ENCODE assay signal across 23 mouse cellular contexts in genomic region chr10:116512521-116513253, GRCm38 (mm10). TPM values are rescaled to one million over a fixed set of nuclear protein-coding genes. Genes with fewer than 3 reads are reported as not detected.
DNase-seq lines count a peak whose midpoint lies in the region; ATAC-seq and TF ChIP-seq lines count a peak whose summit lies in the region.
"Had no signal": no experiment of that assay in that cellular context is flagged by ENCODE, and none has a peak within 500 bp of the region (broad histone marks: within the 10 kb centered on the region; RNA-seq: fewer than 3 reads in every experiment).

No protein-coding gene starts in this region.

- H3K36me3 ChIP-seq in ES-E14 (ENCODE audit: control insufficient read depth, insufficient read depth, low read length, poor library complexity, severe bottlenecking), result no peaks in the 10 kb centered on the region; the same call in 1 of the 2 replicates
- H3K36me3 ChIP-seq in hindbrain, embryonic 12.5 days, result no peaks in the 10 kb centered on the region
- H3K36me3 ChIP-seq in stomach, postnatal 0 days (ENCODE audit: control insufficient read depth, insufficient read depth, low read length), result no peaks in the 10 kb centered on the region
- H3K36me3 ChIP-seq: heart, embryonic 10.5 days; intestine, embryonic 15.5 days; neural tube, embryonic 12.5 days had no signal

- H3K4me1 ChIP-seq in ES-E14 (ENCODE audit: control insufficient read depth in 2 of 2, insufficient read depth in 2 of 2, low read length in 2 of 2, poor library complexity in 1 of 2), result peaks cover 6 to 8% of the 10 kb centered on the region in 2 experiments; a peak in 3 of 4 replicates
- peaks cover 6% of the 10 kb centered on the region; the same call in 1 of the 2 replicates for H3K4me1 ChIP-seq in hindbrain, embryonic 12.5 days
- no peaks in the 10 kb centered on the region for H3K4me1 ChIP-seq in stomach, postnatal 0 days (replicated peaks; ENCODE audit: control insufficient read depth, insufficient read depth)
- H3K4me1 ChIP-seq: heart, embryonic 10.5 days; intestine, embryonic 15.5 days had no signal

- TF ChIP-seq EP300 in stomach, postnatal 0 days (optimal IDR thresholded peaks at IDR 0.05), result no peak

- TF ChIP-seq CTCF in layer of hippocampus, adult 2 months (conservative IDR thresholded peaks at IDR 0.05), result no peak
- no peak for TF ChIP-seq CTCF in stomach, postnatal 0 days (IDR thresholded peaks at IDR 0.05; ENCODE audit: low read depth)

- H3K27ac ChIP-seq in layer of hippocampus, adult 2 months, result 0 out of 2 replicates have a peak overlapping the region, but pooled peaks have one; percentile 32
- H3K27ac ChIP-seq in ES-E14 (ENCODE audit: insufficient read depth, low read depth, low read length, poor library complexity, severe bottlenecking), result no peak overlapping the region; the same call in 1 of the 2 replicates
- no peak overlapping the region for H3K27ac ChIP-seq in hindbrain, embryonic 12.5 days
- no peak overlapping the region for H3K27ac ChIP-seq in stomach, postnatal 0 days (replicated peaks)
- H3K27ac ChIP-seq: forebrain, embryonic 13.5 days; gastrocnemius, adult 2 months; heart, embryonic 10.5 days; intestine, embryonic 15.5 days; neural tube, embryonic 12.5 days had no signal

- intact Hi-C loops in left cerebral cortex, postnatal 36 days (cut with DNase I), result no loop called here

- no peak for DNase-seq in layer of hippocampus, adult 2 months (ENCODE audit: low spot score in 2 of 2)
- no peak for DNase-seq in layer of hippocampus, postnatal 14 days (ENCODE audit: low spot score in 2 of 2)
- peak; percentile 25 to 31 for DNase-seq in B cell, adult 2 months
- DNase-seq in ES-E14 (ENCODE audit: low read depth, low spot score), result peak; percentile 19
- no peak for DNase-seq in stomach, postnatal 0 days (ENCODE audit: low spot score)
- DNase-seq in left cerebral cortex, postnatal 36 days (ENCODE audit: low spot score in 2 of 2), result no peak
- DNase-seq: adrenal gland, postnatal 10 days; cerebellum, adult 9-10 months; gastrocnemius, adult 2 months; kidney, adult 8-10 months; kidney, postnatal 10 days; midbrain, embryonic 14.5 days; right cerebral cortex, postnatal 4 days had no signal

- no peak overlapping the region for H3K4me3 ChIP-seq in layer of hippocampus, adult 2 months
- H3K4me3 ChIP-seq in ES-E14 (ENCODE audit: insufficient read depth in 1 of 2, low read depth in 1 of 2, low read length in 2 of 2, poor library complexity in 1 of 2, severe bottlenecking in 1 of 2), result no peak overlapping the region
- no peak overlapping the region for H3K4me3 ChIP-seq in hindbrain, embryonic 12.5 days
- H3K4me3 ChIP-seq in stomach, postnatal 0 days (ENCODE audit: low read depth, low read length), result no peak overlapping the region
- H3K4me3 ChIP-seq: forebrain, embryonic 13.5 days; gastrocnemius, adult 2 months; heart, embryonic 10.5 days; intestine, embryonic 15.5 days; neural tube, embryonic 12.5 days had no signal

- in situ Hi-C loops in ES-E14 (cut with MboI; ENCODE audit: low sequenced_read_pairs in 2 of 2, unreplicated experiment in 2 of 2), result no loop called here

- WGBS in hindbrain, embryonic 12.5 days, result 80% methylated on average over 11 of the region's 11 CpGs
- 82% methylated on average over 11 of the region's 11 CpGs for WGBS in stomach, postnatal 0 days

- H3K9me3 ChIP-seq in ES-E14 (ENCODE audit: control insufficient read depth, insufficient read depth, low read depth, low read length), result no peaks in the 10 kb centered on the region
- no peaks in the 10 kb centered on the region for H3K9me3 ChIP-seq in hindbrain, embryonic 12.5 days (replicated peaks)
- no peaks in the 10 kb centered on the region for H3K9me3 ChIP-seq in stomach, postnatal 0 days (ENCODE audit: control insufficient read depth, low read length)
- H3K9me3 ChIP-seq: forebrain, embryonic 13.5 days; heart, embryonic 10.5 days; intestine, embryonic 15.5 days; neural tube, embryonic 12.5 days had no signal

- peak; percentile 26; the same call in 1 of the 2 replicates for ATAC-seq in megakaryocyte progenitor cell, adult 5-6 weeks (replicated peaks; ENCODE audit: poor library complexity)
- no peak for ATAC-seq in hindbrain, embryonic 12.5 days (ENCODE audit: low FRiP score)
- no peak for ATAC-seq in stomach, postnatal 0 days (ENCODE audit: low FRiP score, low TSS enrichment)
- ATAC-seq: activated CD4-positive, CD25-positive, alpha-beta regulatory T cell, adult 4 months; forebrain, embryonic 13.5 days; hindbrain, embryonic 16.5 days; intestine, embryonic 15.5 days; Patski had no signal

- H3K27me3 ChIP-seq in hindbrain, embryonic 12.5 days, result no peaks in the 10 kb centered on the region
- H3K27me3 ChIP-seq in stomach, postnatal 0 days (ENCODE audit: control insufficient read depth, insufficient read depth, low read length), result no peaks in the 10 kb centered on the region
- H3K27me3 ChIP-seq: forebrain, embryonic 13.5 days; intestine, embryonic 15.5 days; neural tube, embryonic 12.5 days; Patski had no signal

- H3K9ac ChIP-seq in ES-E14 (ENCODE audit: insufficient read depth, low read depth, low read length, poor library complexity, severe bottlenecking), result no peak overlapping the region
- no peak overlapping the region for H3K9ac ChIP-seq in hindbrain, embryonic 12.5 days
- no peak overlapping the region for H3K9ac ChIP-seq in stomach, postnatal 0 days (ENCODE audit: low read length)
- H3K9ac ChIP-seq: forebrain, embryonic 13.5 days; intestine, embryonic 15.5 days; neural tube, embryonic 12.5 days had no signal

- no peak overlapping the region for H3K4me2 ChIP-seq in hindbrain, embryonic 12.5 days (replicated peaks)
- H3K4me2 ChIP-seq in stomach, postnatal 0 days (replicated peaks; ENCODE audit: low read depth), result no peak overlapping the region
- H3K4me2 ChIP-seq: forebrain, embryonic 13.5 days; intestine, embryonic 15.5 days; neural tube, embryonic 12.5 days had no signal

TF ChIP-seq in ES-E14, 5 proteins besides CTCF, POLR2A, EP300 and RAD21:
- no peak for TF ChIP-seq MAFK (IDR thresholded peaks at IDR 0.05; ENCODE audit: insufficient read depth, low read depth, low read length)
- no peak for TF ChIP-seq ZNF384 (IDR thresholded peaks at IDR 0.05; ENCODE audit: low read depth, low read length)
- TF ChIP-seq ZC3H11A (IDR thresholded peaks at IDR 0.05; ENCODE audit: borderline replicate concordance, low read depth, low read length), result no peak
- no peak for TF ChIP-seq HCFC1 (IDR thresholded peaks at IDR 0.05; ENCODE audit: borderline replicate concordance, insufficient read depth, low read length)
- no peak for TF ChIP-seq CHD2 (IDR thresholded peaks at IDR 0.05; ENCODE audit: low read depth, low read length)

RNA-seq across cellular contexts. Expression of gene Kcnmb4, which starts 39.0 kb away (rescaled TPM):
- 10 to 100 TPM; 73.2 to 78.4 TPM for total RNA-seq in layer of hippocampus, adult 2 months (2021)
- total RNA-seq in layer of hippocampus, postnatal 14 days (2021), result 10 to 100 TPM; 74.4 TPM
- total RNA-seq in ES-E14 (2012; rRNA removed), result 1.8 and 2.4 TPM in 2 replicates
- total RNA-seq in megakaryocyte progenitor cell, adult 5-6 weeks (2015), result 0.15 TPM in 1 of 2 replicates, not detected in the other
- total RNA-seq in megakaryocyte progenitor cell, adult 5-6 weeks (2017), result not detected in 2 replicates
- 19.9 and 20.5 TPM in 2 replicates for polyA plus RNA-seq in hindbrain, embryonic 12.5 days (2016; fragmentation: Nextera tagmentation; extraction: Ambion mirVana)
- polyA plus RNA-seq in stomach, postnatal 0 days (2015; fragmentation: Nextera tagmentation; extraction: Ambion mirVana), result 1.8 and 2.6 TPM in 2 replicates
- 100 to 1,000 TPM in 1 of 2 experiments, 10 to 100 TPM in 1; 97.0 to 125 TPM for total RNA-seq in left cerebral cortex, postnatal 36 days (2021)
- total RNA-seq: hematopoietic stem cell, adult 5-6 weeks had no signal

Comparison
In these comparisons a context has a peak if more than half of its experiments do, and no peak if none do; other contexts are left out.
1. DNase-seq: peak in B cell, adult 2 months (2 of 2) and ES-E14 (single experiment); none in layer of hippocampus, adult 2 months (0 of 2), layer of hippocampus, postnatal 14 days (0 of 2), stomach, postnatal 0 days (single experiment) and left cerebral cortex, postnatal 36 days (0 of 2).
2. RNA of gene Kcnmb4, which starts 39.0 kb away (total RNA-seq): 97.0 to 125 TPM in left cerebral cortex, postnatal 36 days, 73.2 to 78.4 TPM in layer of hippocampus, adult 2 months and 74.4 TPM in layer of hippocampus, postnatal 14 days; 1.8 to 2.4 TPM in ES-E14 and 0.15 TPM in megakaryocyte progenitor cell, adult 5-6 weeks; every median in the first group is over 10 times any median in the second.